Mouse (Mus musculus) erythroblast, embryonic 14.5 days (primary cell): Measurements from ENCODE around the gene Bdkrb2.

Source experiments
- GATA1 ChIP-seq: IDR thresholded peaks from 2 replicates; pipeline ENCODE4 v1.6.1; 2012; ENCODE audit warnings: low read length, inconsistent platforms, mixed read lengths
- TAL1 ChIP-seq: IDR thresholded peaks from 3 replicates; pipeline ENCODE4 v1.6.1; 2012; ENCODE audit warnings: low read length, inconsistent platforms, mixed read lengths

DNA sequence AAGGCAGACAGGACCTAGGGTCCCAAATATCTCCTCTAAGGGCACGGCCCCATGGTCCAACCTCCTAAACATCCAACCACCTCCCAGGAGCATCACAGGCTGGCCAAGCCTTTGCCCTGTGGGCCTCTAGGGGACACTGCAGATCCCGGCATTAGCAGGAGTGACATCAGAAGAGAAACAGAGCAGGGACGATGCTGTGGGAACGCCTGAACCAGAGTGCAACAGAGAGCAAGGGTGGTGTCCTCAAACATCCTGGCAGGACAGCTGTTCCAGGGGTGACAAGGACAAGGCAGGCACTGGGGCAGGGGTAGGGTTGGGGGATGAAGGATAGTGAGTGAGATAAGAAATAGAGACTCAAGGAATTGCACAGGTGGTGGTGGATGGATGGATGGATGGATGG is 43.9 kb downstream of the Bdkrb2 start:
- TF ChIP-seq GATA1 = no peak
- no peak for TF ChIP-seq TAL1
